Mouse (Mus musculus): ENCODE measurements at regions not wholly inside any gene's neighbourhood (a gene's known extent, or its start where the extent isn't known, plus 50 kb on each side); places are given as distances from the start of the nearest gene placed in this dataset.
A peak's percentile ranks its signal among the peaks of the same experiment; 100 is the strongest.

- H3K27ac ChIP-seq (ENCODE audit: low read depth, low read length): no peak overlapping the region
- H3K4me1 ChIP-seq (ENCODE audit: control insufficient read depth, insufficient read depth, low read length): no peaks in the 10 kb centered on the region
- no peaks in the 10 kb centered on the region for H3K27me3 ChIP-seq (ENCODE audit: control insufficient read depth, insufficient read depth, low read length)
- no peaks in the 10 kb centered on the region for H3K9me3 ChIP-seq (ENCODE audit: control insufficient read depth, low read length)
- ATAC-seq (ENCODE audit: low FRiP score) (peak; percentile 48; the same call in 1 of the 2 replicates), DNase-seq (ENCODE audit: low spot score, missing footprints) (no peak)
- no peak overlapping the region for H3K4me2 ChIP-seq
- 86% methylated on average over 7 of the region's 7 CpGs for WGBS
- no peaks in the 10 kb centered on the region for H3K36me3 ChIP-seq (ENCODE audit: control insufficient read depth, insufficient read depth, low read length)
- H3K4me3 ChIP-seq (ENCODE audit: low read depth, low read length): no peak overlapping the region
- H3K9ac ChIP-seq (ENCODE audit: low read length): no peak overlapping the region
Measured at GRCm38 (mm10) chr16:78709943-78710342, 133.4 kb upstream of the D16Ertd472e start.

- Histone ChIP-seq H3K27ac (ENCODE audit: low read depth, low read length) (no peak overlapping the region), H3K4me1 (ENCODE audit: control insufficient read depth, insufficient read depth, low read length) (no peaks in the 10 kb centered on the region), H3K9ac (ENCODE audit: low read length) (no peak overlapping the region), H3K36me3 (ENCODE audit: control insufficient read depth, insufficient read depth, low read length) (no peaks in the 10 kb centered on the region), H3K4me2 (no peak overlapping the region), H3K4me3 (ENCODE audit: low read depth, low read length) (no peak overlapping the region), H3K27me3 (ENCODE audit: control insufficient read depth, insufficient read depth, low read length) (no peaks in the 10 kb centered on the region), H3K9me3 (ENCODE audit: control insufficient read depth, low read length) (no peaks in the 10 kb centered on the region)
- no peak for DNase-seq (ENCODE audit: low spot score, missing footprints)
- 87% methylated on average over 4 of the region's 4 CpGs for WGBS
- ATAC-seq (ENCODE audit: low FRiP score): no peak
Measured at GRCm38 (mm10) chr16:78707566-78707965, 131.1 kb upstream of the D16Ertd472e start.

- Histone ChIP-seq H3K27me3 (ENCODE audit: control insufficient read depth, insufficient read depth, low read length) (no peaks in the 10 kb centered on the region), H3K4me3 (ENCODE audit: low read depth, low read length) (no peak overlapping the region), H3K9ac (ENCODE audit: low read length) (no peak overlapping the region), H3K36me3 (ENCODE audit: control insufficient read depth, insufficient read depth, low read length) (no peaks in the 10 kb centered on the region), H3K9me3 (ENCODE audit: control insufficient read depth, low read length) (no peaks in the 10 kb centered on the region), H3K27ac (ENCODE audit: low read depth, low read length) (no peak overlapping the region), H3K4me1 (ENCODE audit: control insufficient read depth, insufficient read depth, low read length) (no peaks in the 10 kb centered on the region), H3K4me2 (no peak overlapping the region)
- DNase-seq (ENCODE audit: low spot score, missing footprints) (no peak), ATAC-seq (ENCODE audit: low FRiP score) (no peak)
- WGBS: 92% methylated on average over 7 of the region's 7 CpGs
Measured at GRCm38 (mm10) chr16:78707165-78707564, 130.7 kb upstream of the D16Ertd472e start.

- 68% methylated on average over 3 of the region's 3 CpGs for WGBS
Measured at GRCm38 (mm10) chr16:78697514-78698209, 121.2 kb upstream of the D16Ertd472e start.

GRCm38 (mm10) chr16:78688251-78688650 lies 111.7 kb upstream of the D16Ertd472e start:
- DNase-seq (ENCODE audit: low spot score, missing footprints) (no peak), ATAC-seq (ENCODE audit: low FRiP score) (no peak)
- Histone ChIP-seq H3K9me3 (ENCODE audit: control insufficient read depth, low read length) (no peaks in the 10 kb centered on the region), H3K27me3 (ENCODE audit: control insufficient read depth, insufficient read depth, low read length) (no peaks in the 10 kb centered on the region), H3K4me2 (no peak overlapping the region), H3K9ac (ENCODE audit: low read length) (no peak overlapping the region), H3K27ac (ENCODE audit: low read depth, low read length) (no peak overlapping the region), H3K4me1 (ENCODE audit: control insufficient read depth, insufficient read depth, low read length) (no peaks in the 10 kb centered on the region), H3K36me3 (ENCODE audit: control insufficient read depth, insufficient read depth, low read length) (no peaks in the 10 kb centered on the region), H3K4me3 (ENCODE audit: low read depth, low read length) (no peak overlapping the region)

More at GRCm38 (mm10) chr16:78697514-78698209, 121.2 kb upstream of the D16Ertd472e start:
- no peak overlapping the region for H3K4me2 ChIP-seq
- H3K4me1 ChIP-seq (ENCODE audit: control insufficient read depth, insufficient read depth, low read length): no peaks in the 10 kb centered on the region
- H3K27ac ChIP-seq (ENCODE audit: low read depth, low read length): no peak overlapping the region
- H3K36me3 ChIP-seq (ENCODE audit: control insufficient read depth, insufficient read depth, low read length): no peaks in the 10 kb centered on the region
- H3K4me3 ChIP-seq (ENCODE audit: low read depth, low read length): no peak overlapping the region
- H3K9me3 ChIP-seq (ENCODE audit: control insufficient read depth, low read length): no peaks in the 10 kb centered on the region
- no peak overlapping the region for H3K9ac ChIP-seq (ENCODE audit: low read length)
- DNase-seq (ENCODE audit: low spot score, missing footprints): no peak
- H3K27me3 ChIP-seq (ENCODE audit: control insufficient read depth, insufficient read depth, low read length): no peaks in the 10 kb centered on the region
- ATAC-seq (ENCODE audit: low FRiP score): no peak; the same call in 1 of the 2 replicates

- 70% methylated on average over 1 of the region's 1 CpGs for WGBS
- no peak overlapping the region for H3K27ac ChIP-seq (ENCODE audit: low read depth, low read length)
- H3K4me3 ChIP-seq (ENCODE audit: low read depth, low read length): no peak overlapping the region
- H3K4me2 ChIP-seq: no peak overlapping the region
- ATAC-seq (ENCODE audit: low FRiP score) (no peak), DNase-seq (ENCODE audit: low spot score, missing footprints) (no peak)
- H3K27me3 ChIP-seq (ENCODE audit: control insufficient read depth, insufficient read depth, low read length): no peaks in the 10 kb centered on the region
- no peaks in the 10 kb centered on the region for H3K4me1 ChIP-seq (ENCODE audit: control insufficient read depth, insufficient read depth, low read length)
- H3K9me3 ChIP-seq (ENCODE audit: control insufficient read depth, low read length): no peaks in the 10 kb centered on the region
- no peak overlapping the region for H3K9ac ChIP-seq (ENCODE audit: low read length)
- no peaks in the 10 kb centered on the region for H3K36me3 ChIP-seq (ENCODE audit: control insufficient read depth, insufficient read depth, low read length)
Measured at GRCm38 (mm10) chr16:78685160-78685559, 108.7 kb upstream of the D16Ertd472e start.

GRCm38 (mm10) chr16:78684031-78684430 lies 107.5 kb upstream of the D16Ertd472e start:
- Histone ChIP-seq H3K9ac (ENCODE audit: low read length) (no peak overlapping the region), H3K27me3 (ENCODE audit: control insufficient read depth, insufficient read depth, low read length) (no peaks in the 10 kb centered on the region), H3K27ac (ENCODE audit: low read depth, low read length) (no peak overlapping the region), H3K4me2 (no peak overlapping the region), H3K4me1 (ENCODE audit: control insufficient read depth, insufficient read depth, low read length) (no peaks in the 10 kb centered on the region), H3K9me3 (ENCODE audit: control insufficient read depth, low read length) (no peaks in the 10 kb centered on the region), H3K36me3 (ENCODE audit: control insufficient read depth, insufficient read depth, low read length) (no peaks in the 10 kb centered on the region), H3K4me3 (ENCODE audit: low read depth, low read length) (no peak overlapping the region)
- no peak for ATAC-seq (ENCODE audit: low FRiP score)
- DNase-seq (ENCODE audit: low spot score, missing footprints): no peak
- WGBS: 90% methylated on average over 8 of the region's 8 CpGs

GRCm38 (mm10) chr16:78661126-78661525 lies 84.6 kb upstream of the D16Ertd472e start:
- no peak overlapping the region for H3K9ac ChIP-seq (ENCODE audit: low read length)
- 89% methylated on average over 7 of the region's 7 CpGs for WGBS

GRCm38 (mm10) chr16:78644710-78645109 lies 68.2 kb upstream of the D16Ertd472e start:
- no peak overlapping the region for H3K27ac ChIP-seq (ENCODE audit: low read depth, low read length)
- H3K4me2 ChIP-seq: no peak overlapping the region
- no peak overlapping the region for H3K4me3 ChIP-seq (ENCODE audit: low read depth, low read length)
- no peaks in the 10 kb centered on the region for H3K4me1 ChIP-seq (ENCODE audit: control insufficient read depth, insufficient read depth, low read length)
- H3K9me3 ChIP-seq (ENCODE audit: control insufficient read depth, low read length): no peaks in the 10 kb centered on the region
- no peak for ATAC-seq (ENCODE audit: low FRiP score)
- H3K9ac ChIP-seq (ENCODE audit: low read length): no peak overlapping the region
- H3K27me3 ChIP-seq (ENCODE audit: control insufficient read depth, insufficient read depth, low read length): no peaks in the 10 kb centered on the region
- H3K36me3 ChIP-seq (ENCODE audit: control insufficient read depth, insufficient read depth, low read length): no peaks in the 10 kb centered on the region
- peak; percentile 88 for DNase-seq (ENCODE audit: low spot score, missing footprints)
- WGBS: 0% methylated on average over 1 of the region's 1 CpGs

More at GRCm38 (mm10) chr16:78661126-78661525, 84.6 kb upstream of the D16Ertd472e start:
- DNase-seq (ENCODE audit: low spot score, missing footprints) (peak; percentile 60), ATAC-seq (ENCODE audit: low FRiP score) (no peak)
- no peaks in the 10 kb centered on the region for H3K4me1 ChIP-seq (ENCODE audit: control insufficient read depth, insufficient read depth, low read length)
- no peaks in the 10 kb centered on the region for H3K9me3 ChIP-seq (ENCODE audit: control insufficient read depth, low read length)
- H3K36me3 ChIP-seq (ENCODE audit: control insufficient read depth, insufficient read depth, low read length): no peaks in the 10 kb centered on the region
- H3K4me2 ChIP-seq: no peak overlapping the region
- H3K27ac ChIP-seq (ENCODE audit: low read depth, low read length): no peak overlapping the region
- no peaks in the 10 kb centered on the region for H3K27me3 ChIP-seq (ENCODE audit: control insufficient read depth, insufficient read depth, low read length)
- H3K4me3 ChIP-seq (ENCODE audit: low read depth, low read length): no peak overlapping the region

Data from midbrain, embryonic 11.5 days (tissue).